Mouse (Mus musculus) lung, postnatal 0 days (tissue): ENCODE measurements around the gene Sp140.
"Not testable (repeated sequence)": the region's sequence is repeated elsewhere in the genome, so short reads cannot be mapped to it uniquely, and the experiment has no call there.

Experiments used
- CTCF ChIP-seq: IDR thresholded peaks from 2 replicates; pipeline ENCODE4 v1.5.1; 2016; ENCODE audit warnings: antibody characterized with exemption, mild to moderate bottlenecking
- EP300 ChIP-seq: IDR thresholded peaks from 2 replicates; pipeline ENCODE4 v1.6.1; 2016; ENCODE audit warnings: antibody characterized with exemption, mild to moderate bottlenecking, control low read depth

DNA sequence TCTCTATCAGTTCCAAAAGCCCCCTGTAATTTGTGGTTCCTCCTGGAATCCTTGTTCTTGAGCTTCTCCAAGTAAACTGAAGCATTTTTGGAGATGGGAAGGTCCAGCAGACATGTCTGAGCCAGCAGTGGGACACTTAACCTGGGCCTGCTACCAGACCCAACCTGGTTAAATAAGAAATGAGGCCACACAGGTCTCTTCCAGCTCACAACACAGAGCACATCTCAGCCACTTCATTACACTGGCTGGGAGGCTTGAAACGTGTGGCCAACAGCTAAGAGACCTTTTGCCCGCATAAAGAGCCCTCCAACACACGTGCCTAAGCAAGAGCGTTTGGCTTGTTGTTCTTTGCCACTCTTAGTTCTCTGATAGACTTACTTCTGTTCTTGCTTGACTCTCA, 26.6 kb upstream of the Sp140 start:
- TF ChIP-seq CTCF, EP300: not testable (repeated sequence)
